Mouse (Mus musculus): ENCODE results near the gene Hmgb1.
A peak's percentile ranks its signal among the peaks of the same experiment; 100 is the strongest.

The Hmgb1 gene

GRCm38 (mm10) chr5:149021120-149021519 is 163.2 kb downstream of the Hmgb1 start:
- DNase-seq (ENCODE audit: low read depth, low spot score): no peak

GRCm38 (mm10) chr5:149020681-149021062 is 163.6 kb downstream of the Hmgb1 start:
- no peak for DNase-seq (ENCODE audit: low read depth, low spot score)

- no peak for DNase-seq (ENCODE audit: low read depth, low spot score)
Observed at GRCm38 (mm10) chr5:149020059-149020680, 164.1 kb downstream of the Hmgb1 start.

GRCm38 (mm10) chr5:149017666-149018415 is 166.4 kb downstream of the Hmgb1 start:
- DNase-seq (ENCODE audit: low read depth, low spot score): no peak

- no peak for DNase-seq (ENCODE audit: low read depth, low spot score)
Observed at GRCm38 (mm10) chr5:149017181-149017580, 167.1 kb downstream of the Hmgb1 start.

- no peak for DNase-seq (ENCODE audit: low read depth, low spot score)
Observed at GRCm38 (mm10) chr5:149016261-149016660, 168.0 kb downstream of the Hmgb1 start.

- DNase-seq (ENCODE audit: low read depth, low spot score): no peak
Observed at GRCm38 (mm10) chr5:149015335-149016201, 168.7 kb downstream of the Hmgb1 start.

GRCm38 (mm10) chr5:149014600-149015268 is 169.6 kb downstream of the Hmgb1 start:
- no peak for DNase-seq (ENCODE audit: low read depth, low spot score)

- DNase-seq (ENCODE audit: low read depth, low spot score): no peak
Observed at GRCm38 (mm10) chr5:149013817-149014508, 170.3 kb downstream of the Hmgb1 start.

- no peak for DNase-seq (ENCODE audit: low read depth, low spot score)
Observed at GRCm38 (mm10) chr5:149009111-149009510, 175.2 kb downstream of the Hmgb1 start.

- no peak for DNase-seq (ENCODE audit: low read depth, low spot score)
Observed at GRCm38 (mm10) chr5:149007295-149007646, 177.0 kb downstream of the Hmgb1 start.

GRCm38 (mm10) chr5:149006362-149007294 is 177.7 kb downstream of the Hmgb1 start:
- DNase-seq (ENCODE audit: low read depth, low spot score): peak; percentile 96

GRCm38 (mm10) chr5:149005701-149006361 is 178.5 kb downstream of the Hmgb1 start:
- DNase-seq (ENCODE audit: low read depth, low spot score): no peak

GRCm38 (mm10) chr5:149005083-149005482 is 179.2 kb downstream of the Hmgb1 start:
- DNase-seq (ENCODE audit: low read depth, low spot score): no peak

- DNase-seq (ENCODE audit: low read depth, low spot score): no peak
Observed at GRCm38 (mm10) chr5:149003137-149003536, 181.2 kb downstream of the Hmgb1 start.

GRCm38 (mm10) chr5:149002803-149003115 is 181.5 kb downstream of the Hmgb1 start:
- DNase-seq (ENCODE audit: low read depth, low spot score): no peak

GRCm38 (mm10) chr5:149002034-149002802 is 182.1 kb downstream of the Hmgb1 start:
- DNase-seq (ENCODE audit: low read depth, low spot score): no peak

- no peak for DNase-seq (ENCODE audit: low read depth, low spot score)
Observed at GRCm38 (mm10) chr5:148999802-149000201, 184.5 kb downstream of the Hmgb1 start.

- no peak for DNase-seq (ENCODE audit: low read depth, low spot score)
Observed at GRCm38 (mm10) chr5:148998512-148998911, 185.8 kb downstream of the Hmgb1 start.
